13 mouse cellular contexts compared by ENCODE assay signal in the genomic region with DNA sequence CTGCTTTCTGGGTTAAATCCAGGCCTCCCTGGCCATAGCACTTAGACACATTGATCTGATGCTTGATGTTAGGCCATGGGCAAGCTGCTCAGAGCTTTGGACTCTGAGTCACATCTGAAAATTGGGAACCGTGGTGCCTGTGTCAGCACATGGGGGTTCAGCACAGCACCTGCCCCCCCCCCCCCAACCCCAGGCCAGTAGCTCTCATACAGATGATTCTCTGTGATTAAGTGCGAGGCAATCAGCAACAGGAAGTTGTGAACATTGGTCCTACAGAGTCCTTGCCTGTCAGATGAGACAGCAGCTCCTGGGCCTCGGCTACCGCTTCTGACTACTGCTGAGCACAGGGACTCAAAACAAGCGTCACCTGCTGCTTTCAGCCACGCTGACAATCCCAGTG.
"Had no signal": no experiment of that assay in that cellular context is flagged by ENCODE, and none has a peak within 500 bp of the region (broad histone marks: within the 10 kb centered on the region; RNA-seq: fewer than 3 reads in every experiment).

No protein-coding gene starts in this region.

- H3K4me1 ChIP-seq: stomach, embryonic 15.5 days had no signal

- H3K9ac ChIP-seq: limb, embryonic 15.5 days; liver, embryonic 12.5 days; lung, embryonic 14.5 days; stomach, embryonic 15.5 days had no signal

- H3K9me3 ChIP-seq: limb, embryonic 15.5 days; liver, embryonic 12.5 days; stomach, embryonic 15.5 days had no signal

- H3K4me3 ChIP-seq: limb, embryonic 15.5 days; liver, embryonic 12.5 days; stomach, embryonic 15.5 days had no signal

- ATAC-seq: liver, embryonic 12.5 days had no signal

- H3K27ac ChIP-seq: kidney, postnatal 0 days; limb, embryonic 15.5 days; liver, embryonic 12.5 days; stomach, embryonic 15.5 days had no signal

- DNase-seq: kidney, adult 11 months; kidney, adult 9 months; kidney, postnatal 36 days; layer of hippocampus, adult 9-11 months; layer of hippocampus, postnatal 36 days; lung, embryonic 14.5 days; lung, postnatal 10 days; lung, postnatal 4 days; right cerebral cortex, postnatal 14 days had no signal

- H3K36me3 ChIP-seq: limb, embryonic 15.5 days; liver, embryonic 12.5 days; stomach, embryonic 15.5 days had no signal

- H3K4me2 ChIP-seq: limb, embryonic 15.5 days; liver, embryonic 12.5 days; lung, embryonic 14.5 days; stomach, embryonic 15.5 days had no signal

- H3K27me3 ChIP-seq: limb, embryonic 15.5 days; liver, embryonic 12.5 days; stomach, embryonic 15.5 days had no signal
